Mouse (Mus musculus) spleen, adult 2 months (tissue): Measurements from ENCODE around the gene Prmt1.

Experiments used
- CTCF ChIP-seq: fragments of 200-500 bp; IDR thresholded peaks from 2 replicates; pipeline ENCODE4 v1.5.1; 2011; ENCODE audit warnings: mild to moderate bottlenecking, inconsistent platforms; ENCODE audit not compliant: insufficient read depth, insufficient read length, insufficient replicate concordance; ENCODE audit errors: extremely low read depth
- POLR2A ChIP-seq: fragments of 200-500 bp; IDR thresholded peaks from 2 replicates; pipeline ENCODE4 v1.6.1; 2011; ENCODE audit warnings: low read depth, low read length, inconsistent platforms

DNA sequence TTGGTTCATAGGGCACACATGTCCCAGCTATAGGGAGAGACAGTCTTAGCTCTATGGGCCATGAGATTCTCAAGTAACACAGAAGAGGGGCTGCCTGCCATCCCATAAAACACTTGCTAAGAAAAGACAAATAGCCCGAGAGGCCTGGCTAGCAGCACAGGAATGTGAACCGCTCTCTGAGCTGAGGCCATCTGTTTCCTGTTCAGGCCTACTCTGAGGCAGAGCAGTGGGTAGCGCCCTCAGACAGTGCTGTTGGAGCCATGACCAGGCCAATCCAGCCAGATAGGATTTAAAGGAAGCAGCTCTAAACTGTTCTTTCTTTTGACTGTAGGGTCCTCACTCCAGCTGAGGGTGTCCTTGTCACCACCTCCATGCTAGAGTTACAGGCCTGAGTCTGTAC lies 18.2 kb upstream of the Prmt1 start:
- TF ChIP-seq CTCF: no peak
- no peak for TF ChIP-seq POLR2A
